Mouse (Mus musculus): ENCODE measurements around the gene Plscr5.

Gene Plscr5

DNA sequence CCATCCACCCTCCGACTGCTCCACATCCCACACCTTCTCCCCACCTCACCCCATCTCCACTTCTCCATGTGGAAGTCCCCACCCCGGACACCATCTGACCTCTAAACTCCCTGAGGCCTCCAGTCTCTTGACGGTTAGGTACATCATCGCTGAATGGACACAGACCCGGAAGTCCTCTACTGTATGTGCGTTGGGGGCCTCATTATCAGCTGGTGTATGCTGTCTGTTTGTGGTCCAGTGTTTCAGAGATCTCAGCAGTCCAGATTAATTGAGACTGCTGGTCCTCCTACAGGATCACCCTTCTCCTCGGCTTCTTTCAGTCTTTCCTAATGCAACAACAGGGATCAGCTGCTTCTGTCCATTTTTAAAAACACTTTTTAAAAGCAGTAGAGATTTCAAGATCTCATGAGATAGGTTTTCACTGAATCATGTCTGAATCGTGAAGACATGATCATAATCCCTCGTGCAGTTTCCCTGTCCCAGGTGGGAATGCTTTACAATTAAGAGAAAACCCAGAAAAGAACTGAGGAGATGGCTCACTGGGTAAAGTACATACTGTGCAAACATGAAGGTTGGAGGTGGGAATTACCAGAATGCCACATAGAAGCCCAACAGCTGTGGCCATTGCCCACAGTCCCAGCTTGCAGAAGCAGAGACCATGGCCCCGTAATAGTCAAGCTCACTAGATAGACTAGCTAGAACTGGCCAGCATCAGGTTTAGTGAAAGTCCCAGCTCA lies 61.0 kb downstream of the Plscr5 start:
- TF ChIP-seq GATA4 (IDR thresholded peaks at IDR 0.05; ENCODE audit: insufficient replicate concordance, low read length) = no peak
